14 mouse cellular contexts compared by ENCODE assay signal in the genomic region with DNA sequence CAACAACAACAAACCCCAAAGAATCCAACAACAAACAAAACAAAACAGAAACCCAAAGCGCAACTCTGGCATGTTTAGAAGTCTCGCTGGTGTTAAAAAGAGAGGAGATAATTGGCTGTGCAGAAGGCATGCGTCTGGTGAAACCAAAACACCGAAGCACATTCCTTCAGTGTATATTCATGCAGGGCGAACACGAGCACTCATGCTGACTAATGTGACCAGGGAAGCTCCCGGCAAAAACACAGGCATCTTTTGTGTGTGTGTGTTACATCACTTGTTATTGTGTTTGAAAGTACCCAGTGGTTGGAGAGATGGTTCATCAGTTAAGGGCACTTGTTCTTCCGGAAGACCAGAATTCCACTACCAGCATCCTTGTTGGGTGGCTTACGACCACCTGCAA. TPM values are rescaled to one million over a fixed set of nuclear protein-coding genes. Genes with fewer than 3 reads are reported as not detected.
DNase-seq lines count a peak whose midpoint lies in the region.
"Had no signal": no experiment of that assay in that cellular context is flagged by ENCODE, and none has a peak within 500 bp of the region (broad histone marks: within the 10 kb centered on the region; RNA-seq: fewer than 3 reads in every experiment).

No protein-coding gene starts in this region.

- peak; percentile 28 for DNase-seq in layer of hippocampus, adult 9-11 months
- DNase-seq in layer of hippocampus, postnatal 14 days (ENCODE audit: low spot score in 2 of 2): no peak
- peak; percentile 93 for DNase-seq in Muller cell, postnatal 12 days (ENCODE audit: inconsistent ontology term)
- peak; percentile 59 for DNase-seq in brain, adult 2 months (ENCODE audit: low read depth, low spot score)
- DNase-seq in lung, postnatal 14 days: no peak
- no peak for DNase-seq in c-Kit-positive CD71-positive TER-119-positive erythroid progenitor cells, embryonic 14.5 days (ENCODE audit: low spot score)
- DNase-seq in adipocyte (ENCODE audit: low spot score): no peak
- DNase-seq: adrenal gland, postnatal 10 days; cerebellum, adult 18-20 months; cerebellum, adult 9-11 months; gastrocnemius, adult 2 months; gastrocnemius, postnatal 25 days; heart, postnatal 10 days; heart, postnatal 4 days had no signal

RNA-seq across cellular contexts. Expression of gene Myo6, which starts 4.7 kb away (rescaled TPM):
- total RNA-seq in layer of hippocampus, postnatal 14 days (2021): 10 to 100 TPM; 75.1 to 75.9 TPM

Comparison
In these comparisons a context has a peak if more than half of its experiments do, and no peak if none do; other contexts are left out.
1. DNase-seq: peak in layer of hippocampus, adult 9-11 months (single experiment), Muller cell, postnatal 12 days (single experiment) and brain, adult 2 months (single experiment); none in layer of hippocampus, postnatal 14 days (0 of 2), lung, postnatal 14 days (single experiment), c-Kit-positive CD71-positive TER-119-positive erythroid progenitor cells, embryonic 14.5 days (single experiment) and adipocyte (single experiment).